Mouse (Mus musculus) neural tube, embryonic 11.5 days (tissue): ENCODE measurements at regions not wholly inside any gene's neighbourhood (a gene's known extent, or its start where the extent isn't known, plus 50 kb on each side); places are given as distances from the start of the nearest gene placed in this dataset.

ENCODE experiments used
- ATAC-seq: fragments of 200-750 bp; cut with Nextera tagmentation; 2 replicates; pipeline ENCODE4 v1.8.0; 2017; ENCODE audit warnings: moderate number of reproducible peaks, mild to moderate bottlenecking, moderate TSS enrichment, moderate library complexity; ENCODE audit not compliant: insufficient read depth, low FRiP score, low TSS enrichment
- DNase-seq: peaks from one replicate; pipeline ENCODE4 v3.0.0-alpha.2; 2015; ENCODE audit warnings: low spot score
- H3K27ac ChIP-seq: fragments of 300-500 bp; sonication (generic); 2 replicates; pipeline ENCODE4 v1.5.1; 2014; ENCODE audit warnings: low read depth, mild to moderate bottlenecking, low read length
- H3K27me3 ChIP-seq: fragments of 300-500 bp; sonication (generic); 2 replicates; pipeline ENCODE4 v1.6.1; 2014; ENCODE audit warnings: mild to moderate bottlenecking, low read length, mixed read lengths; ENCODE audit not compliant: control insufficient read depth, insufficient read depth
- H3K36me3 ChIP-seq: fragments of 300-500 bp; sonication (generic); 2 replicates; pipeline ENCODE4 v1.6.1; 2014; ENCODE audit warnings: mild to moderate bottlenecking, low read length, moderate library complexity, mixed read lengths; ENCODE audit not compliant: control insufficient read depth, insufficient read depth
- H3K4me1 ChIP-seq: fragments of 300-500 bp; sonication (generic); 2 replicates; pipeline ENCODE4 v1.6.1; 2014; ENCODE audit warnings: low read length, mixed read lengths; ENCODE audit not compliant: control insufficient read depth, insufficient read depth
- H3K4me2 ChIP-seq: fragments of 300-500 bp; sonication (generic); 2 replicates; pipeline ENCODE4 v1.6.1; 2014; ENCODE audit warnings: low read depth, mild to moderate bottlenecking, moderate library complexity
- H3K4me3 ChIP-seq: fragments of 300-500 bp; sonication (generic); 2 replicates; pipeline ENCODE4 v1.5.1; 2014; ENCODE audit warnings: low read depth, low read length
- H3K9ac ChIP-seq: fragments of 300-500 bp; sonication (generic); 2 replicates; pipeline ENCODE4 v1.6.1; 2014; ENCODE audit warnings: mild to moderate bottlenecking, low read length
- H3K9me3 ChIP-seq: fragments of 300-500 bp; sonication (generic); 2 replicates; pipeline ENCODE4 v1.6.1; 2016; ENCODE audit warnings: low read length; ENCODE audit not compliant: control insufficient read depth
- WGBS: fragments of 180-500 bp; shearing (Covaris S2); extraction: QIAGEN DNeasy Blood & Tissue Kit; methylation state at CpG from one replicate; pipeline ENCODE4 v1.1.7; 2014; 5-methylcytosine and 5-hydroxymethylcytosine counted together

DNA sequence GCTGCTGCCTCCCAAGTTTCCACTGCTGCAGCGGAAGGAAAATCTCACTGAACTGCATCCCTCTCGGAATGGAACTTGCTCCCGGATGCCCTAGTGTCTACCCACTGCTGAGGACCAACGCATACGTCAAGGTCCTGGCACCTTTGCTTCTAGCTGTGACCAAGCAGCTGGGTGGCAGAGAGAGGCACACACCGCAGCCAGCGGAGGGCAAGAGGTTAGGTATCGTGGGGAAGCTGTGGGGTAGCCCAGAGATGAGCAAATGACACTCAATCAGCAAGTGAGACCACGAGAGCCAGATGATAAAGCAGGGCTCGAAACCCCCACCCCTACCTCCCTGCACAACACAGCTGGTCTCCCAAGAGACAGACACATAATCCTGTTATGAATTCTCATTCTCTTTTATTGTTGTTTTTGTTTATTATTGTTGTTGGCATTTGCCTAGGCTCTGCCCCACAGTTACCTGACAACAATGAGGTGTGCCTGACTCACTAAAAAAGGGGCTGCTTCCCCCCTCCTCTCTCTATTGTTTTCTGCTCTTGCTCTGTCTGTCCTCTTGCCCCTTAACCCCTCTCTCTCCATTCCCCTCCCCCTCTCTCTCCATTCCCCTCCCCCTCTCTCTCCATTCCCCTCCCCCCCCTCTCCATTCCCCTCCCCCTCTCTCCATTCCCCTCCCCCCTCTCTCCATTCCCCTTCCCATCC lies 112.0 kb upstream of the Spred2 start:
- Histone ChIP-seq H3K4me2 (no peak overlapping the region), H3K4me1 (no peaks in the 10 kb centered on the region), H3K27ac (no peak overlapping the region), H3K27me3 (no peaks in the 10 kb centered on the region), H3K4me3 (no peak overlapping the region), H3K9ac (no peak overlapping the region), H3K9me3 (no peaks in the 10 kb centered on the region), H3K36me3 (no peaks in the 10 kb centered on the region)
- no peak for DNase-seq
- 0 out of 2 replicates have a peak, but pooled peaks have one; percentile 31 for ATAC-seq
- 18% methylated on average over 10 of the region's 10 CpGs for WGBS

DNA sequence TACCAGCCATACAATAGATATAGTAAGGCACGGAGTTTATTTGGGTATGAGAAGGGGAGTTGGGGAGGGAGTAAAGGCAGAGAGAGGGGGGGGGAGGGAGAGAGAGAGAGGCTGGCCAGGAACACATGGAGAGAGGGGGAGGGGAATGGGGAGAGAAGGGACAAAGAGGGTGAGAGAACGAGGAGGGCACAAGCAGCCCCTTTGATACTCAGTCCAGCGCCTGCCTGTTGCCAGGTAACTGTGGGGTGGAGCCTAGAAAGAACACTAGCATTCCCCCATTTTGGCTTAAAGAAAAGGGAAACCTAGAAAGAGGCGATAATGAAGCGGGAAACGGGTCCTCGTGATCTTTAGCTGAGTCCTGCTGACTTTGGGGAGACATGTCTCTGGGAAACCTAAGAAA lies 110.6 kb upstream of the Spred2 start:
- ATAC-seq (no peak), DNase-seq (no peak)
- Histone ChIP-seq H3K4me2 (no peak overlapping the region), H3K9ac (no peak overlapping the region), H3K27ac (no peak overlapping the region), H3K9me3 (no peaks in the 10 kb centered on the region), H3K4me3 (no peak overlapping the region), H3K27me3 (no peaks in the 10 kb centered on the region), H3K4me1 (no peaks in the 10 kb centered on the region), H3K36me3 (no peaks in the 10 kb centered on the region)
- 67% methylated on average over 7 of the region's 7 CpGs for WGBS

DNA sequence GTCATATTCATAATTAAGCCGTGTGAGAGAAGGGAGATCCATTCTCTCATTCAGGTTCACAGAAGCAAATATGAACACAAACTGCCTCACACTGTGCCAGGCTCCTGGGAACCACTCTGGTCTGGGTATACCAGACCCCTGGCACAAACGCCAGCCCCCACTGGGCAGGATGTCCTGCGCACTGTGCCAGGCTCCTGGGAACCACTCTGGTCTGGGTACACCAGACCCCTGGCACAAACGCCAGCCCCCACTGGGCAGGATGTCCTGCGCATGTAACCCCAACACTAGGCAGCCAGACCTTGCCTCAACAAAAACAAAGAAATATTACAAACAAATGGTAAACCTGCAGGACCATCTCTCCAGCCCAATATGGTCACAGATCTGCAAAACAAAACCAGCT lies 101.2 kb upstream of the Spred2 start:
- H3K4me1 ChIP-seq: no peaks in the 10 kb centered on the region
- no peaks in the 10 kb centered on the region for H3K27me3 ChIP-seq
- H3K4me2 ChIP-seq: no peak overlapping the region
- no peak overlapping the region for H3K27ac ChIP-seq
- ATAC-seq (peak; percentile 39; the same call in 1 of the 2 replicates), DNase-seq (no peak)
- 83% methylated on average over 5 of the region's 5 CpGs for WGBS
- H3K9ac ChIP-seq: no peak overlapping the region
- no peaks in the 10 kb centered on the region for H3K9me3 ChIP-seq
- no peak overlapping the region for H3K4me3 ChIP-seq
- no peaks in the 10 kb centered on the region for H3K36me3 ChIP-seq

DNA sequence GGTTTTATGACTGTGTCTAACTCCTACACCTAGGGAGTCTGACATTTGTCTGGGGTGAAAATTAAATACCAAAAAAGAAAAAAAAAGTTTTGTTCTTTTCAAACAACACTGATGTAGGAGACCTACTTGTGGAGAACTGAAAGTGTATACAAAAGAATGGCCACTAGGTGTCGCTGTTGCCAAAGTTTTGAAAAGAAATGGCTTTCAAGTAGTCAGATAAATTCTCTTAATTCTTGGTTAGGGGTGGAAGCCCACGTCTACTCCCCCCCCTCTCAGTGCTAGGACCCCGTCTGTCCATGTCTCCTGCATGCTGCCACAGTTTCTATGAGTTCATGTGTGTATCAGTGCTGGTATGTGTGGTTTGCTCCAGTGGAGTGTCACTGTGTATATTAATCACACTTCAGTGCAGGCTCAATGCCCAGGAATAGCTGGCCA lies 100.7 kb upstream of the Spred2 start:
- Histone ChIP-seq H3K4me2 (no peak overlapping the region), H3K4me3 (no peak overlapping the region), H3K27me3 (no peaks in the 10 kb centered on the region), H3K36me3 (no peaks in the 10 kb centered on the region), H3K27ac (no peak overlapping the region), H3K4me1 (no peaks in the 10 kb centered on the region), H3K9me3 (no peaks in the 10 kb centered on the region), H3K9ac (no peak overlapping the region)
- 2% methylated on average over 3 of the region's 3 CpGs for WGBS
- peak; percentile 64 for DNase-seq
- ATAC-seq: peak; percentile 66

DNA sequence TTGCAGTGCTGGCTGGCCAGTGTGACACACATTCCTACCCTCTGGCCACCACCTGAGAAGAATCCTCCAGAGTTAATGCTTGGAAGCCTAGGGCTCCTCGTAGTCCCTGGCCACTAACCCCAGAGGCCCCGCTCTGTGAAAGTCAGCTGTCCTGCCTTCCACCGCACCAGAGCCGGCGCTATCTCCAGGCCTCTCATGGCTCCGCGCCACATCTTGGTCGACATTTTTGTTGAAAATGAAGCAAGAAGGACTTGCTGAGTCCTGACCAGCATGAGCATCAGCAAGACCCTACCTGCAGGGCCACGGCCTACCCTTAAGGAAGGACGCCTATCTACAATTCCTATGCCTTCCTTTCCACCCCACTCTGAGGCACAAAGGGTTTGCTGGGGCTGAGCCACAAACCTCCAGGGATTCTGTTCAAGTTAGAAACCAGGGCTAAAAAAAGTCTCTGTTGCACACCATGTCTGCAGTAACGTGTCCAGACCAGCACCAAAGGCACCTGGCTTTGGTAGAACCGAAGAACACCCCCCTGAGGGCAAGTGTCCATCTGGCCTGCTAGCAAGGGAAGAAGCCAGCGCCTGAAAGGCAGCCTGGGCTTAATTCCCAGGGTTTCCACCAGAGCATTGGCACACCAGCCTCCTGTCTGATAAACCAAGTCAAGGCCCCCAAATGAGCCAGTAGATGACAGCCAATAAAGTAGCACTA lies 97.5 kb upstream of the Spred2 start:
- H3K4me3 ChIP-seq: no peak overlapping the region
- no peak overlapping the region for H3K27ac ChIP-seq
- DNase-seq (no peak), ATAC-seq (no peak)
- H3K9ac ChIP-seq: no peak overlapping the region
- 92% methylated on average over 13 of the region's 13 CpGs for WGBS
- no peak overlapping the region for H3K4me2 ChIP-seq
- H3K9me3 ChIP-seq: no peaks in the 10 kb centered on the region
- 0 out of 2 replicates have a peak, but pooled peaks cover 2% of the 10 kb centered on the region for H3K4me1 ChIP-seq
- no peaks in the 10 kb centered on the region for H3K27me3 ChIP-seq
- H3K36me3 ChIP-seq: no peaks in the 10 kb centered on the region

DNA sequence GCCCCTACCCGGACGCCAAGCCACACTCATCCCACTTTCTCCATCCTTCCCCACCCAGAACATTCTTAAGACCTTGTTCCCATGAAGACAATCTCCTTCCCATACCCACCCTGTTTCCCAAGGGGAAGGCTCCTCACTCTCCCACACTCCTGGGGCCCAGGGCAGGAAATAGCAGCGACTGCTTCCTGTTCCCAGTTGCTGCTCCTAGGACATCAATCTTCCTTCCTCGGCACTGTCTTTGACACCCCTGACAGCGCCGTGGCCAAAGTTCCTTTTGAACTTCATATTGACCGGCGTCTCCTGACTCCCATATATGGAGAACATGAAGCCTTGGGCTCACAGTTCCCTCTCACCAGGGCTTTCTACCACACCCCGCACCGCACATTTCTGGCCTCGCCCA lies 96.2 kb upstream of the Spred2 start:
- Histone ChIP-seq H3K4me3 (no peak overlapping the region), H3K27me3 (no peaks in the 10 kb centered on the region), H3K4me1 (0 out of 2 replicates have a peak, but pooled peaks cover 2% of the 10 kb centered on the region), H3K4me2 (no peak overlapping the region), H3K27ac (no peak overlapping the region), H3K9me3 (no peaks in the 10 kb centered on the region), H3K9ac (no peak overlapping the region), H3K36me3 (no peaks in the 10 kb centered on the region)
- ATAC-seq (no peak), DNase-seq (no peak)
- 78% methylated on average over 9 of the region's 11 CpGs for whole genome bisulfite sequencing

DNA sequence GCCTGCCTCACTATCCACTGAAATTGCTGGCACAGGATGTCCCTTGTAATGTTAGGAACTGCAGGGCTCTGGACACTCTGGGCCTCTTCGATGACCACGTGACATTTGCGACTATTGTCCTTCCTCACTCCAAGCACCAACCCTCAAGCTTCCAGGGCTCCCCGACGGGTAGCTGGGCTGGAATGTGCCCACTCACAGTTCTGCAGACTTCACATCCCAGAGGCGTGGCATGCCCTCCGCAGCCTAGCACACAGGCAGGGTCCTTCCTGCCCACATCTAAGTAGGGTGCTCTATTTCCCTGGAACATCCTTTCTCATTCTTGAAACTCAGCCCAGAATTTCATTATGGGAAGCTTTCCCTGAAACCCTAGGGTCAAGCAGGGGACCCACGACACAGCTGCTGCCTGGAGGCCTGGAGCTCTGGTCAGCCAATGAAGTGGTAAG lies 95.2 kb upstream of the Spred2 start:
- DNase-seq: no peak
- Histone ChIP-seq H3K27me3 (no peaks in the 10 kb centered on the region), H3K27ac (no peak overlapping the region), H3K4me3 (no peak overlapping the region), H3K4me2 (no peak overlapping the region), H3K9ac (no peak overlapping the region), H3K36me3 (no peaks in the 10 kb centered on the region), H3K9me3 (no peaks in the 10 kb centered on the region), H3K4me1 (0 out of 2 replicates have a peak, but pooled peaks cover 2% of the 10 kb centered on the region)
- ATAC-seq: no peak
- WGBS: 55% methylated on average over 8 of the region's 8 CpGs

DNA sequence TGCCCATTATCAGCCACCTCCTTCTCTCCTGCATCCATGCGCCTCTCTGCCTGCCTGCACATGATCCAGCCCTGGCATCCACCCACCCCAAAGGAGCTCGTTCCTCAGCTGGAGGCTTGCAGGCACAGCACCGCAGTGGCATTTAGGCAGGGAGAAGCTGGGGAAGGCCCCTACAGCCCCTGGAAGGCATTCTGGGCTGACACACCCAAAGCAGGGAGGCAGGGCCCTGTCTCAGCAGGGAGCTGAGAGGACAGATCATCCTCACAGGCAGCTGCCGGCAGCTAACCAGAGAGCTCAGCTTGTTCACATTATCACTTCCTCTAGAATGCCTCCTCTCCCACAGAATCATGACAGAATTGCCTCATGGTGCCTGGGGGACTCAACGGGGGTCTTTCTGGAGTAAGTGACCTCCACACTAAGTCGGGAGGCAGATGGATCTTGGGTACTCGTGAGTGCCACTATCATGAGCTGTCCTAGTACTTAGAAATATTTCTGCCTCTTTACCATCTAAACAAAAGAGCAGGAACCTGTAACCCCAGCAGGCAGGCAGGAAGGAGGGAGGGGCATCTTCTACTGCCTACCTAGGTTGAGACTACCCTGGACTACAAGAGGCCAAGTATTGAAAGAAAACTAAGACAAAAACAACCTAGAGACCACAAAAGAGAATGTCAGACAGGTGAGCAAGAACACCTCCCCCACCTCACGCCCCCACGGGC lies 94.5 kb upstream of the Spred2 start:
- no peaks in the 10 kb centered on the region for H3K9me3 ChIP-seq
- H3K9ac ChIP-seq: no peak overlapping the region

More for the DNA sequence above, 94.5 kb upstream of the Spred2 start:
- Histone ChIP-seq H3K4me2 (no peak overlapping the region), H3K36me3 (no peaks in the 10 kb centered on the region), H3K27ac (no peak overlapping the region), H3K27me3 (no peaks in the 10 kb centered on the region), H3K4me1 (0 out of 2 replicates have a peak, but pooled peaks cover 2% of the 10 kb centered on the region), H3K4me3 (no peak overlapping the region)
- DNase-seq (no peak), ATAC-seq (no peak)
- 30% methylated on average over 9 of the region's 9 CpGs for WGBS
